Mouse (Mus musculus): ENCODE data around the gene Ano9.

DNA sequence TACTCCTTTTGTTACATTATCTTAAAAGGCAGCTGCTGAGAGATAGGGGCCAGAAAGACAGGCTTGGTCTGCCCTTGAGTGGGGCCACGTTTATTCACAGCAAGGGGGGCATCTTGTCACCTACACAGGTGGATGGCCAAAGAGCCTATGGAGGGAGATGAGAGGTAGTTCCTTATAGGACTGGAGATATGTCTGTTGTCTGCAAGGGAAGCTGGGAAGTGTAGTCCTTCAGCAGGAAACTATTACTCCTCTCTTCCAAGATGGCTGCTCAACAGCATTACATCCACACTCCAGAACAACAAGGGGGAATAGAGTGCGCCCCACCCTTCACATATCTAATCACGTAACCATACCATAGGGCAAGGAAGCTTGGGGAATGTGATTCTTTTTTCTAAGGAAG lies 1.9 kb upstream of the Ano9 start:
- TF ChIP-seq CTCF (IDR thresholded peaks at IDR 0.05; ENCODE audit: low read depth, low read length), result no peak
- TF ChIP-seq POLR2A (IDR thresholded peaks at IDR 0.05; ENCODE audit: extremely low read depth, insufficient read depth, low read length), result no peak

Data from liver, adult 2 months (tissue).